Mouse (Mus musculus) kidney, postnatal 36 days (tissue): ENCODE data around the gene Tspan7.
A peak's percentile ranks its signal among the peaks of the same experiment; 100 is the strongest.

ENCODE experiments used
- DNase-seq, 2 experiments: peaks; one replicate each; pipeline ENCODE4 v3.0.0; 2021 to 2022; ENCODE audit warnings: mixed read lengths in 2 of 2

The Tspan7 gene

DNA sequence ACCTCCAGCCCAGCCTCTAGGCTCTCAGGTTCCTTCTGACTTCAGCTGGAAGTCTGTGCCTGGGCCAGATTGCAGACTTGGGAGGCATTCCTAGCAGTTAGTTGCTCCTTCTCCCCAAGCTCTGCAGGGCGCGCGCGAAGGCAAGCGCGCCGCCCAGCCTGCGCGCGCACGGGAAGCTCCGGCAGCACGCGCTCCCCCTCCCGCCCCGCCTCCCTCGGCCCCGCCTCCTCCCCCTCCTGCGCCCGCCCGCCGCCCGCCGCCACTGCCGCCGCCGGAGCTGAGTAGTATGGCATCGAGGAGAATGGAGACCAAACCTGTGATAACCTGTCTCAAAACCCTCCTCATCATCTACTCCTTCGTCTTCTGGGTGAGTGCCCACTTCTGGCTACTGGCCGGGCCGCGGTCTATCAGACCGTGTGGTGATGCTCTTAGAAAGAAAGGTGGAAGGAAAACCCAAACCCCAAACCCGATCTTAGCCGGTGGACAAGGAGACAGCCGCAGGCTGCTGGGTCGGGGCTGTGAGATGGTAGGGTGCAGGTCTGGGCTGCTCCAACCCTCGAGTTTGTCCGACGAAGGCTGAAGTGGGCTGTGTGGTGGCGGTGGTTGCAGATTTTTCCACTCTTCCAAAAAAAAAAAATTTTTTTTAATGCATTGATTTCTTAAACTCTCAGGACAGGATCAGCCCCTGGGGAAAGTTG lies at the start of gene Tspan7:
Gene Tspan7 (plus strand): TSS at position 287 of the 698 bp plus-strand sequence.
- peak; percentile 42 to 79 for DNase-seq

DNA sequence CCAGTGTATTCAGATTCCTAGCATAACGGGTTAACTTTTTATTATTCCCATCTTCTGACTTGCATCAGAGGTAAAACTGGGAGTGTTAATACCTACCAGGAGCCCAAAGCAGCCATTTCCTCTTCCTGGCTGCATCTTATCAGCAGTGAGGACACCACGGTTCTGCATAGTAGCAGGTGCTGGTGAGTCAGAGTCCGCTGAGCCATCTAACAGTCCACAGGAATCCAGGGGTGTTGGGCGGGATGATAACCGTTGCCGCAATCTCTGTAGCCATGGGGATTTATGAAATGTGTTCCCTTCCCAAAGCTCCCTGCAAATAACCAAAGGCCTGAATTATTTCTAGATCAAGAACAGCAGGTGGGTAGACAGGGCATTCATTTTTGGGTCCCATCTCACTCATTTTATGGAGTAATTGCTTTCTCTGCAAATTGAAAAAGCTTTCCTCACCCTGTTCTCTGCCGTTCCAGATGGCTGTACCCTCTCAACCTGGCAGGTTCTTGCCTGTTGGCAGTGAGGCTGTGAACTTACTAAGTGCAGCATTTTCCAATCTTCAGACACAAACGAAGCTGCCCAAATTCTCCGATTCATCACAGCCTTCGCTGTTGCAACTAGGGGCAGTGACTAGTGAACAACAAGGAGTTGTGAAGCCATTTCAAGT lies 35.5 kb upstream of the Tspan7 start:
- DNase-seq, result no peak

DNA sequence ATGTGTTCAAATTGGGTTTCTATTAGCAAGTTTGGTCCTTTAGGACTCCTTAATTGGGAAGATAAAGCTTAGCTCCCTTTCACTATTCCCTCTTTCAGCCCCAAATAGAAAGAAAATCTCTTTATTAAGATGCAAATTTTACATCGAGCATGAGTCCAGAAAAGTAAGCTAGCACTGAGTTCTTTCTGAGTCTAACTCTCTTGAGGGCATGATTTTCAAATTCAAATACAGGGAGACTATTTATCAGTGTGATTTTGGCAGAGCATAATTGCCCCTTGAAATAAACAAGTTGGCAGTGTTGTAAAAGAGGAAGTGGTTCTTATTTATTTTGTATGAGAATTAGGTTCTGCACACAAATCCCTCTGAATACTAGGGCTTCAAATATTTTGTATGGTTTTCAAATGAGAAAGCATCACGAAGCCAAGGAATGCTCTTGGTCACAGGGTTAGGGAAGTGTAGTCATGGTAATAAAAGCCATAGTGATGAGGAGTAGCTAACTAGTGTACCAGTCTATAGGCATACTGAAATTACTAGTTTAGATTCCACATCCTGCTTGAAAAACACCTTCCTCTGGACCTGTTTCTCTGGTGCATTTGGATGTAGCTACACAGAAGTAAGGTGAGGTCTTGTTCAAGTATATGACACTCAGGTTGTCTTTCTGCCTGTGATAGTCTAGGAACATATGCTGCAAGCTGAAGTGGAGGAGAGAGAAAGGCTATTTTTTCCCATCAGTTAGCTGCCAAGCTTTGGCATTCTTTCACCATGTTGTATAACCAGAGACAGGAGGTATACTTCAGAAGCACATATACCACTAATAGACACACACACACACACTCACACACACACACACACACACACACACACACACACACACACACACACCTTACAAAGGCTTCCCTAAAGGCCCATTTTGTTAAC lies 34.6 kb upstream of the Tspan7 start:
- DNase-seq, result no peak

DNA sequence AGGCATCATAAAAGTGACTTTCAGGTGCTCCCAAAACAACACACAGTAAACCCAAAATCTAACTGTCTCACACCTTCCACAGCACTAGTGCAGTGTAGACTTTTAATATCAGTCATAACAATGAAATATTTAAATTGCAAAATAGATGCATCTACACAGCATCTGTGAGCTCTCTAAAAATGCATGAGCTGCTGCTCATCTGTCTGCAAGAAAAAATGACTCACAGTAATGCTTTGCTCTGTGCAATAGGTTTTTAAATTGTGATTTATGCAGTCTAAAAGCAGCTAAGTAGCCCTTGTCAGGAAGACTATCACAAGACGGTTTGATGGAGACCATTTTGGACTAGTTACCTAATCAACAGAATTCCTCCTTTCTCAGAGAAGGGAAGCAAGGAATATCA lies 31.2 kb upstream of the Tspan7 start:
- no peak for DNase-seq

DNA sequence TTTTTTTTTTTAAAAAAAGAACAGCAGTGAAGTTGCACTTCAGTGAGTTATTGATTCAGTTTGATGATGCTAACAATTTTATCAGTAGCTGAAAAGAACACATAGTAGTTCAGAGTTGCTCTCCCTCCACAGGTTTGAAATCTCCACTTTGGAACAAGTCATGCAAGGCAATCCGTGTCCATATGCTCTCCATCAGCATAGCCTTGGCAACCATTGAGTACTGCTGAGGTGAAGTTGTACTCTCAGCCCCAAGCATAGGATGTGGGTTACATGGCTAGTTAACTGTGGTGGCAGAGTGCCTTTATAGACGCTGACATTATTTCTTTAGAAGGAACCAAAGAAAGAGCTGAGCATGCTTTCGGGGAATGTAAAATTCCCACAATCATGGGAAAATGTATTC lies 27.7 kb upstream of the Tspan7 start:
- DNase-seq, result no peak

DNA sequence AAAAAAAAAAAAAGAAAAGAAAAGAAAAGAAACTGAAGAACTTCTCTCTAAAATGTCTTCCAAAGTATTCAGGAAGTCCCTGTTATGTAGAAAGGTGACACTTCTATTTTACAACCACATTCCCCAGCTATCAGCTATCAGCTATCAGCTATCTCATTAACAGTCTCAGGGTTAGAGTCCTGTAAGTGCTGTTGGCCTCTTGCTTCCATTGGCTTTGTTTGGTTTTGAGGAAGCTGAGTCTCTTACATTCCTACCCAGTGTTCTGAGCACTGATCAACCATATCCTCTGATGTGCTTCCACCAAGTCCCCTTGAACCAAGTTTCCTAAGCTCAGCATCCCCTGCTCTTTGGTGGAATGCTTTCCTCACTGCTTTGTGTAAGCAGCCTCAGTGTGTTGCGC lies 7.9 kb upstream of the Tspan7 start:
- DNase-seq, result no peak

DNA sequence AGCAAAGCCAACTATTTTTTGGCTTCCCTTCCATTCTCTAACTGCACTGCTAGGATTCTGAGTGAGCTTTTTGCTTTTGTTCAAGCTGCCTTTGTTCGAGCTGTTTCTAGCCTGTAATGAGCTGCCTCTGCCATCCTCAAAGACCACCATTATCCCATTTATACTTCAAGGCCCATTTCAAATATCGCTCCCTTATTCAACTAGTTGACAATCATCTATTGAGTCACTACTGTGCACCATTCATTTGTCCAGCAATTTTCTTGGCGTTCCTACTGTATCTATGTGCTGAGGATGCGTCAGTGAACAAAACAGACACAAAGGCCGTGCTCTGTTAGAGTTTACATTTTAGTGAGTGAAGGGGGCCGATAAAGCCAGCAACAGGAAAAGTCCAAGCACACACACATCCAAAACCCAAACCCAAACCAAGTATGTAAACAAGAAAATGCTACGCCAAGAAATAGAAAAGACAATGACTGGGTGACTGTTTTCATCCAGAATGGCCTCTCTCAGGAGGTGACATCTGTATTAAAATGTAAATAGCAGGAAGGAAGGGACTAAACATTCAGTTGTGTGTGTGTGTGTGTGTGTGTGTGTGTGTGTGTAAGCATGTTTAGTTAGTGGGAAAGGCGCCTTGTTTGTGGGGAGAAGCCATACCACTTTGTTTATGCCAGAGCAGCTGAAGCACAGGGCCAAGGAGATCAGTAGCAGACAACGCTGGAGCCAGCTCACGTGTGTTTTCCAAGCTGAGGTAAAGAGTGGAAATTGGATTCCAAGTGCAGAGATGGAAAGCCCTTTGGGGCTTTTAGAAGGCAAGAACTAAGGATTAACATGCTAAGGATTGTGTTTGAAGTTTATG lies 5.7 kb upstream of the Tspan7 start:
- no peak for DNase-seq

DNA sequence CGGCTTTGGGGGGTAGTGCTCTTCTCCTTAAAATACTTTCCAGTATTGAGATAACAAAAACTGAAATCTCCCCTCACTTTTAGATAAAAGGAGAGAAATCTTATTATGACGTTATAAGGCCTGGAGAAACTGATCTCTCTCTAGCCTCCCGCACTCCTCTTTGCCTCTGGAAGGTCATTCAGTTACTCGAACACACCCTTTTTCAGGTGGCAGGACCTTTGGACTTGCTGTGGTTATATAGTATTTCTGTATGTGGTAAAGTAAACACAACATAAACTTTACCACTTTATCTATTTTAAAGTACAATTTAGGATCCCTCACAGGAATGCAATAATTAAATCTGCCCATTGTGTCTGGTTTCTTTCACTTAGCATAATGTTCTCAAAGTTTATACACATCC lies 5.0 kb upstream of the Tspan7 start:
- no peak for DNase-seq

DNA sequence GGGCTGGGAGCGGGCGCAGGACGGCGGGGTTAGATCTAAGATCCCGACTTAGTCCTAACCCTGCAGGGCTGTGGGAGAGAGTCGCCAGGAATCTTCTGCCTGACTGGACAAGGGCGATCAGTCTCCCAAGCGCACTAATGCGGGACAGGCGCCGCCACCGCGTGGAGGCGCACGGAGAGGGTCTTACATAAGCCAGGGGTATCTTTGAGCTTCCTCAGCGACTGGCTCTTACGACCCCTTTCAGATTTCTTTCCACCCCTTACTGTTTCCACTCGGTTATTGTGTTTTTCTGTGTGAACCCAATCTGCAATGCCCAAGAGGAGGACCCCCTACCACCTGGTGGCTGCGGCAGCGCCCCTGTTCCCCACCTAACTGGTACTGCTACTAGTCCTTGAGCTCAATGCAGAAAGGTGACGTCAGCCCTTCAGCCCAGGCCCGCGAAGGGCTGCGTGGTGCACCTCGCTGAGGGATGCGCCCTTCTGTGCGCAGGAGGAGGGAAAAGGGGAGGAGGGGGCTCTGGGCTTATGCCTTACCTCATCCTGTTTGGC lies 780 bp downstream of the Tspan7 start:
- peak; percentile 29 to 51 for DNase-seq

DNA sequence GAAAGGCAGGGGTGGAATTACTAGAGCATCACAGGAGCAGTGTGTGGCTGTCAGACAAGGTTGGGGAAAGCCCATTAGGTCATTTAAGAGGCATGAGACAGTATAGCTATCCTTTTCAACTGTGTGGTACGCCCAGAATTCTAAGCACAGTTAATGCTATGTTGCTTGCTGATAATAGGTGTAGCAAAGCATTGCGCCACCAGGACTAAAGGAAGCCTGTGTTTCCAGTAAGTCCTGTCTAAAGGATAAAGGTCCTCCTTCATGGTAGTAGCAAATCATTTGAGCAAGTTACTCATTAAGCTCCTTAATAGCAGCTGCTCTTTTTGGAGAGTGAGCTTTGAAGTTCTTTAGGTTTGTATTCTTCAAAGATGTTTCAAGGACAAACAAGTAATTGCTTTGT lies 13.6 kb downstream of the Tspan7 start:
- DNase-seq, result peak; percentile 18 to 44

DNA sequence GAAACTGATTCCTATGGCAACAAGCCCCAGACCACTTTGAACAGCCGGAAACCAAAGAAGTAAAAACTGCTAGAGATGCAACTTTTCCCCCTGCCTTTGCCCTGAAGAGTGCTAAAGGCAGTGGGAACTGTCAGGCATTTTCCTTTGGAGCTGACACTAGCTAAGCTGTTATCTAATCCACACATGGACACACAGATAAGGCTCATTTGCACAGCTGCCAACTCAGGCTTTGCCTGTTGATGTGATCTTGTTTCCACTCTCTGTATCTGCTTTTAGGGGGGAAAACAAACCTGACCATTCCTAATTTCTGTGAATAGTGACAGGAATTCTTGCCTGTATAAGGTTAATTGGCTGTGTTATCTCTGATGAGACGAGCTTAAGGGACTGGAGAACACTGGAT lies 17.7 kb downstream of the Tspan7 start:
- peak in 1 of 2 experiments; percentile 8 for DNase-seq

DNA sequence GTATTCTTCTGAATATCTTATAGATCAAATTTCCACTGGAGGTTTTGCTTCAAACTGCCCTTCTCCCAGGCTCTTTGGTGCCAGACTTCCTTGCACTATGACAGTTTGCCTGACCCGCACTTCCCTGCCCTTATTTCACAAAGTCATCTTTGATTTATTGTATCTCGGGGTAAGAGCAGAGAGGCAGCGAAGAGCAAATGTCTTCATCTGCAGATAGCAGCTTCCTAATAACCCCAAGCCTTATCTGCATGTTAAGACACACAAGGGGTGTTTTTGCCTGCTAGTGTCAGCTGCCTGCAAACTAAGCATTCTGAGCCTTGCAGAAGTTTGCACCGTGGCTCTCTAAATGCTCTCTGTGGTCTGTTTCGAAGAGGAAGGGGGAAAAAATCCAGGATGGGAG lies 29.5 kb downstream of the Tspan7 start:
- no peak for DNase-seq

DNA sequence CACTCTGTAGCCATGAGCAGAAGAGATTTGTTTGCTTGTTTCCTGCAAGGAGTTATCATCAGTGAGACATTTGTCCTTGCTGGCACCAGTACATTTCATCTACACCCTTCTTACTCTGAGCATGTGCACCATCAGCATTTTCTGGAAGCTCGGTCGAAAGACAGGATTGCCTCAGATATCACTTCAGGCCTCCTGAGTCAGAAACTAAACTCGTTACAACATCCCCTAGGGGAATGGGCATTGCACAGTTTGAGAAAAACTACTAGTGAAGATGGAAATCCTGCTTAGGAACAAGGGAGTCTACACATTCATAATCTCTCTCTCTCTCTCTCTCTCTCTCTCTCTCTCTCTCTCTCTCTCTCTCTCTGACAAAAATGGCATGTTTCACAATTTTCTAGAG lies 30.0 kb downstream of the Tspan7 start:
- no peak for DNase-seq

DNA sequence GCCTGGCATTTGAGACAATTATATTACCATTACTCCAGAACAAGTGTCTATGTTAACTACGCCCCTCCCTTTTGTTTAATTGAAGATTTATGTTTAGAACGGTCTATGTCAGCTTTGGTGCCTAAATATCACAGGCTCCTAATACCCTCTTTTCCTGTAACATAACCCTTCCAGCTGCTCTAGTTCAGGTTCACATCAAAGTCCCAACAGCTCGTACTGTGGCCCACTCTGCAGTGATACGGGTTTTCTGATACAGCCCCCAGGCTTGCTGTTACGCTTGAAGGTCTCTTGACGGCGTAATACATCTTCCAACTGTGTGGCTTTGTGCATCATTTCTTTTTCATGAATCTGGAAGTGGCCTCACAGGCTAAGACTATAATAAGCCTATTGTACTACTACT lies 31.5 kb downstream of the Tspan7 start:
- DNase-seq, result no peak

DNA sequence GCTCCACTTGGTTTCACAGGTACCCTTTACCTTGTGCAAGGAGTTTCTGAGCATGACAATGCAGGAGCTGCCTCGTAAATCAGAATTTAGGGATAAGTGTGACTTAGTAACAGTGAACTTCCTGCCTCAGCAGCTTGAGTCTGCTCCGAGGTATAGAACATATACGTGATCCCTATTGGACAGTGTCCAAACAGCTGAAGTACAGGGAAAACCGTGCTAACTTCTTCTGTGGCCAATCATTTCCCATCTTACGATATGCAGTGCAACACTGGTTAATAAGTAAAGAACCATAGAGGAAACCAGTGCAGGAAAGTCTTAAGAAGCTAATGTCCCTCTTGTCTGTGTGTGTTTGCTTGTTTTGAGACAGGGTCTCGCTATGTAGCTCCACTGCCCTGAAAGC lies 32.0 kb downstream of the Tspan7 start:
- no peak for DNase-seq

DNA sequence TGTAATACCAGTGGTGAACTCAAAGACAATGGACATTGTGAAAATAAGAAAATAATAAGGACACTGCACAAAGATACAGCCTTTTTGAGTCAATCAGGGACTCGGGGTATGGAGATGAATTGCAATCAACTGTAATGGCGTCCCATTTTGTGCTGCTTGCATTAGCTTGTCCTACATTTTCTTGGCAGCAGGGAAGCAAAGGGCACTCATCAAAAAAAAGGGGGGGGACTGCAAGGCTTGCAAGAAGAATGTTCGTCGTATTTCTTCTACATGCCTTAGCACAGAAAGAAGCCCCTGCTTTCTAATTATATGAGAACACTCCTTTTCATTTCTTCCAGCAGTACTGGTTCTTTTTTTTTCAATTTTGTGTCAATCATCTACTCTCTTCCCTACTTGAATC lies 32.8 kb downstream of the Tspan7 start:
- DNase-seq, result no peak

DNA sequence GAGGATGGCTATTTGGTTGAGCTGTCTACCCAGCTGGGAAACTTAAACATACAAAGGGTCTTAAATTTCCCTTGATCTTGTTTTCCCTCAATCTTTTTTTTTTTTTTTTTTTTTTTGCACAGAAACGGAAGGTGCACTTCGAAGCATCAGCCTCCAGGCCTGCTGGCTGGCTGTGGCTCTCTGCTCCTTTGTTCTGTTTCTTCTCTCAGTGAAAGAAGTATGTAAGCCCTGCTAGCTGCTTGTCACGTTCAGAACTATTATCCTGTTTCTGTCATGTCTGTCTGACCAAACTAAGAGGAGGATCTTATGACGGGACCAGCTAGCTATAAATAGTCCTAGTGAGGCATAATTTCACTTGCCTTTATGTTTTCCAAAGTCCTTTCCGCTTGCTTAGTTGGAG lies 33.6 kb downstream of the Tspan7 start:
- DNase-seq, result no peak

DNA sequence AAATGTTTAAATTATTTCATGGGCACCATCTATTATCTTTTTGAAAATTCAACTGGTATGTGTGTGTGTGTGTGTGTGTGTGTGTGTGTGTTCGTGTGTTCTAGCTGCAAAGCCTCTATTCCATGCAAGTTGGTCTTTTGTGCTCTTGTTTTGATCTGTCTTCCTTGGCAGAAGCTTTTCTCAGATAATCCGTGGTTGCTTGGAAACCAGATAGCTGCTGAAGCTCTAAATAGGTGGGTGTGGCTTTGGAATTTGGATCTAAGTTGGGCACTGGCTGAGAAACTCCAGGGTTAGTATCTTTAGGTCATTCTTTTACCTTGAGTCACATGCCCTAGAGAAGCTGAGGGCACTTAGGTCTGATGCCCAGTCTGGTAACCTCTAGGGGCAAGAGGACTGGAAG lies 50.5 kb downstream of the Tspan7 start:
- no peak for DNase-seq

DNA sequence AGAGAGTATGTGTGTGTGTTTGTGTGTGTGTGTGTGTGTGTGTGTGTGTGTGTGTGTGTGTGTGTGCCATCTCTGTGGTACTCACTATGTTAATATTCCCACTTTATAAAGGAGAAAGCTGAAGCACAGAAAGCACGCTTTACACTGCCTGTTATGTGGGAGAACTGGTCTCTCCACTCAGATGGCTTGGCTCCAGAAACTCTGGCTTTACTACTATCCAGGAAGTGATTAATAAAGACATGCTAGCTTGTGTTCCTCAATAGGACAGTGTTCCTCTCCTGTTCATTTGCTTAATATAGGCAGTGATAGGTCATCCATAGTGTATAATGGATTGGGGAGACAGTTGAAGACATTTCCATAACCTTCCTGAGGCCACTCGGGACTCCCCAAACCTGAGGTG lies 54.1 kb downstream of the Tspan7 start:
- peak; percentile 30 to 37 for DNase-seq

DNA sequence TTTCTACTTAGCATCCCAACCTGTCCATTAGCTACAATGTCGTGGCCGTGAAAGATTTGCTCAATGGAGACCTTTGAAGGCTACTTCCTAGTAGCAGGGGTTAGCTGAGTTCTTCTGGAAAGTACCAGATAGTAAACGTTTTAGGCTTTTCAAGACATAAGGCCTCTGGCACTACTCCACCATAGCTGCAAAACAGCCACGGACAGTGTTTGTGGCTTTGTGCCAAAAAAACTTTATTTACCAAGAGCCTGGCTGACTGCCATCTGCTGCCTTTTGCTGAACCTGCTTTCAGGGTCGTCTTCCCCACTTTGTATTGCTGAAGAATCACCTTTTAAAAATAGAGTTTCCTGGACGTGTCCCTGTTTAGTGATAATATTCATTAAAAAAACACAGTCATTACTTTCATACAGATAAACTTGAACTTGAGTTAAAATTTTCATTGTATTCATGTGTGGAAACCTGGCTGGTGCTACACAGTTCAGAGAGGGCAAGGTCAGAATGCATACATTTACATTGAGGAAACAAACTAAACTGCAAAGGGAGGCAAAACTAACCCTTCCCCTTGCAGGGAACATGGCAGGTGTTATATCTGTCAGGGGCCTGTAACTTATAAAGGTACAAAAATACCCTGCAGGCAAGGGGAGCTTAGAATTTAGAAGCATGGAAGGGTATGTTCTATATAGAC lies 54.7 kb downstream of the Tspan7 start:
- peak; percentile 11 to 16 for DNase-seq

DNA sequence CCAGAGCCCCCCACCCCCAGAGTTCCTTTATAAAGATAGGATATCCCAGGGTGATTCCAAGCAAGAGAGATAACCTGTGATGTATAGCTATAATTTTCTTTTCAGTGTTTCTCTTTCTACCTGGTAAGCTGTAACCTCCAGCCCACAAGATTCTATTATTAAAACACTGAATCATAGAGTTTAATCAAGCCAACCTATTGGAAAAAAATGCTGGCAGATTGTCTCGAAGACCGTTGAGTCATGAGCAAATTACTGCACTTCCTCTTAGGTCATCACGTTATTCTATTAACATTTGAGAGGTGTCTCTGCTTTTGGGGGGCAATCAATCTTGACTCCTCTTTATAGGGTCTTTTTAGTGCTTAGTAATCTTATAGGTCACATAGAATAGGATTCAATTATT lies 61.9 kb downstream of the Tspan7 start:
- no peak for DNase-seq

DNA sequence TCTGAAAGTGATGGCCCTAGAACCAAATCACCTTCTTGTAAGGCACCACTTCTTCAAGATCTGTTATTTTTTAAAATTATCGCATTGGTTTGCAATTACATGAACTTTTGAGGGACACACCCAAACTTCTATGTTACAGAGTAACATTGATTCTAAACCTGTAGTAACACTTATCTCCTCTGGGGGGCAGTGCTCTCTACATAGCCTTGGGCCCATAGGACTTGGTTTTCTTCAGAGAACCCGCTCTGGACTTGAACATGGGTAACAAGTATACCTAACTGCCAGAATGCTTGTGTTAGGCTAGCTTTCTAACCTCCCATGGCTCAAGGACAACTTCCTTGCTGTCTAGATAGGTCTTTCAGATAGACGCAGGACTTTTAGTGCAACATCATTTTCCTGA lies 64.8 kb downstream of the Tspan7 start:
- no peak for DNase-seq
